Mouse (Mus musculus): ENCODE measurements around the gene Zp3.

Zp3 gene

DNA sequence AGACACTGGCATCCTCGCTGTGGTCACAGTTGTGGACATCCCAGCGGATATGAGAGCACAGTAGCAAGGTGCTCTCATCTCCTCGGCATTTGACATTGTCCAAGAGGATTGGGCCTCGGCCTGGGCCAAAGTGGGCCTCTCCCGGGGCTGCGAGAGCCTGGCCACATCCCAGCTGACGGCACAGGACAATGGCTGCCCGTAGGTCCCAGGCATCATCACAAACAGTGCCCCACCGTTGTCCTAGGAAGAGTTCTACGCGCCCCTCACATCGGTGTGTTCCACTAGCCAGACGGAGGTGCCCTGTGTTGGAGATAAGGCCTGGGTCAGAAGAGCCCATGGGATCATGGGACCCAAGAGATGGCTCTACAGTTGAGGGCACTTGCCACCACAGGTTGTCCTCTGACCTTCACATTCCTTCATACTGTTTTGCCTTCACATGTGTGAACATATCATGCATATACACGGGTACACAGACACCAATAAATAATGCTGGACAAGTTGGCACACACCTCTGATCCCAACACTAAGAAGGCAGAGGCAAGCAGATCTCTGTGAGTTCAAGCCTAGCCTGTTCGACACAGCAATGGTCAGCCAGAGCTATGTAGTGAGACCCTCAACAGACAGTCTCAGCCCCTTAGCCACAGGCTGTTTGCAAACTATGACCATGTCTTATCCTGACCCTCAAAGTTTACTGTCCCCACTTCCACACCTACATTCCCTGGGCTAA is 18.8 kb upstream of the Zp3 start:
- no peak for DNase-seq (ENCODE audit: low read depth, low spot score)

DNA sequence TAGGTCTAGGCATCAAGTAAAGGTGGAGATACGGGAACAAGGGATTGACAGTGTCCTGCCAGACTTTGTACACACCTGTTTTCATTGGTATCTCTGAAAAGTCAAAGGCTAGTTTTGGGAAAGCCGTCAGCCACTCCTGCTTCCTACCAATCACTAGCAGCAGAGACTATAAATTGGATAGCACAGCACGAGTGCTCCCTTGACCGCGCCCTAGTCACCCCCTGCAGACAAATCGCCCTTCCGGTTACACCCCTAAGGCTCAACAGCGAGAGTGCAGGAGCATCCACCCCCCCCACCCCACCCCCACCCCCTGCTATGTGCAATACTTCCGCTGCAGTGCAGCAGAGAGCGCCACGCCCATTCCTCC is 17.8 kb upstream of the Zp3 start:
- DNase-seq (ENCODE audit: low read depth, low spot score): no peak

GRCm38 (mm10) chr5:135962492-135963279 is 17.2 kb upstream of the Zp3 start:
- DNase-seq (ENCODE audit: low read depth, low spot score): peak; percentile 100

GRCm38 (mm10) chr5:135963280-135963627 is 16.6 kb upstream of the Zp3 start:
- DNase-seq (ENCODE audit: low read depth, low spot score): no peak

DNA sequence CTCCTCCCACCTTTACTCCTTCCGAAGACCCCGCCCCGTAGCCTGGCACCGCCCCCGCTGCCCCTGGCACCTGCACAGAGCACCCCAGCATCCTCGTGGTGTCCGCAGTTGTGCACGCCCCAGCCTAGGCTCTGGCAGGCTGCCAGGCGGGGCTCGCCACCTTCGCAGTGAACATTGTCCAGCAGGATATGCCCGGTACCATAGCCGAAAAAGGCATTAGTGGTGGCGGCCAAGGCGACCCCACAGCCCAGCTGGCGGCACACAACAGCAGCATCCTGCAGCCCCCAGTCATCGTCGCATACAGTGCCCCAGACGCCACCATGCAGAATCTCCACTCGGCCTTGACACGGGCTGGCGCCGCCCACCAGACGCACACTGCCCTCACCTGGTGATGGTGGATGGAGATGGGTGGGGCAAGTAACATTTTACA is 14.4 kb upstream of the Zp3 start:
- DNase-seq (ENCODE audit: low read depth, low spot score): peak; percentile 78

DNA sequence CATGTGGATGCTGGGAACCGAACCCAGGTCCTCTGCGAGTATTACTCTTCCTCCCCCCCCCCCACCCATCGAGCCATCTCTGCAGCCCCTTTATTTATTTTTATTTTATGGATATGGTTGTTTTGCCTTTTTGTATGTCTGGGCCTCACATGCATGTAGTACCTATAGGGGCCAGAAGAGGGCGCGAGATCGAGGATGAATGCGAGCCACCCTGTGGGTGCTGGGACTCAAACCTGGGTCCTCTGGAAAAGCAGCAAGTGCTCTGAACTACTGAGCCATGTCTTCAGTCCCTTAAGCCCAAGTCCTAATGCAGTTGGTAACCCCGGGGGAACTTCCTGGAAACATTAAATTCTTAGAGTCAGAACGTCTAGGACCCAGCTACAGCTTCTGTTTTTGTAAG is 13.0 kb upstream of the Zp3 start:
- DNase-seq (ENCODE audit: low read depth, low spot score): peak; percentile 60

DNA sequence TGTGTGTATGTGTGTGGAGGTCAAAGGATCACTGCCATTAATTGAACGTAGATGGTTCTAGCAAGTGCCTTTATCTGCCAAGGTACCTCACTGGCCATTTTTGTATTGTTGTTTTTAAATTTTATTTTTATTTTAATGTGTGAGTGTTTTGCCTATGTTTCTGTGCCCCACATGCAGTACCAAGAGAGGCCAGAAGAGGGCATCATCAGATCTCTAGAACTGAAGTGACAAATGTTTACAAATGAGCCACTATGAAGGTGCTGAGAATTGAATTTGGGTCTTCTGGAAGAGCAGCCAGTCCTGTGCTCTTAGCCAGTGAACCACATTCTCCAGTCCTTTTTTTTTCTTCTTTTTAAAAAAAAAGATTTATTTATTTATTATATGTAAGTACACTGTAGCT is 11.1 kb upstream of the Zp3 start:
- peak; percentile 73 for DNase-seq (ENCODE audit: low read depth, low spot score)

DNA sequence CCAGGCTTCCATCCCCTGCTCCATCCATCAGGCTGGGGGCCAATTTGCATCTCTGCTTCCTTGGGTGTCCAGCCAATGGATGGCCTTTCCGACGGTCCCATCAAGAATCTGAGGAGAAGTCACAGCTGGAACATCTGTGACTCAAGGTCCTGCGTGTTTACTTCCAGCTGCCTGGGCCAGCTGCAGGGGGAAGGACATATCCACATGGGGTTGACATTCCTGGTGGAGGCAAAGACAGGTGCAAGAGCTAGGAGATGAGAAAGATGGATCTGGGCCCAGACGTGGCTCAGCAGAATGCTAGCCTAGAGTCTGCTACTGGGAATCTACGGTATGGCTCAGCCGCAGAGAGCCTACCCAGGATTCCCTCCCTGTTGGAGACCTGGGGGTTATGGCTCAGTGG is 9.7 kb upstream of the Zp3 start:
- no peak for DNase-seq (ENCODE audit: low read depth, low spot score)

- DNase-seq (ENCODE audit: low read depth, low spot score): no peak
Measured at GRCm38 (mm10) chr5:135971876-135972275, 8.0 kb upstream of the Zp3 start.

- no peak for DNase-seq (ENCODE audit: low read depth, low spot score)
Measured at GRCm38 (mm10) chr5:135974365-135974764, 5.5 kb upstream of the Zp3 start, which contains the start of gene Ssc4d. Ssc4d (minus strand) TSS chr5:135974531.

- no peak for DNase-seq (ENCODE audit: low read depth, low spot score)
Measured at GRCm38 (mm10) chr5:135975893-135976668, 3.8 kb upstream of the Zp3 start.

GRCm38 (mm10) chr5:135979381-135979780 is 518 bp upstream of the Zp3 start:
- no peak for DNase-seq (ENCODE audit: low read depth, low spot score)

GRCm38 (mm10) chr5:135982398-135982797 is 2.5 kb downstream of the Zp3 start:
- DNase-seq (ENCODE audit: low read depth, low spot score): peak; percentile 55

DNA sequence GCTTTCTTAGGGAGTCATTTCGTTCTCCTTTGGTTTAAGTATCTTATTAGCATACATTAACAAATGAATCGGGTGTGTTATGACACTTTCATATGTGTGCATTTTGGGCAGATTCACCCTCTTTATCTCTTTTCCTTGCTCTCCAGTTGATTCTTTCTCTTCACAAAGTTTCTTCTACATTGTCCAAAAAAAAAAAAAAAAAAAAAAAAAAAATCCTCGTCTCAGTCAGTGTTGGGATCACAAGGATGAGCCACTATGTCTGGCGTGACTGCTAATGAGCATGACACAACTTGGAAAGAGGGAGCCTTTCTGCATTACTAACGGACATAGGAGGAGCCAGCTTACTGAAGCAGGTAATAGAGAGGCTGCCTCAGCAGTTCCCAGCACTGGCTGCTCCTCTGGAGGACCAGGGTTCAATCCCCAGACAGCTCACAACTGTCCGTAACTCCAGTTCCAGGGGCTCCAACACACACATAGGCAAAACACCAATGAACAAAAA is 4.7 kb downstream of the Zp3 start:
- DNase-seq (ENCODE audit: low read depth, low spot score): no peak

DNA sequence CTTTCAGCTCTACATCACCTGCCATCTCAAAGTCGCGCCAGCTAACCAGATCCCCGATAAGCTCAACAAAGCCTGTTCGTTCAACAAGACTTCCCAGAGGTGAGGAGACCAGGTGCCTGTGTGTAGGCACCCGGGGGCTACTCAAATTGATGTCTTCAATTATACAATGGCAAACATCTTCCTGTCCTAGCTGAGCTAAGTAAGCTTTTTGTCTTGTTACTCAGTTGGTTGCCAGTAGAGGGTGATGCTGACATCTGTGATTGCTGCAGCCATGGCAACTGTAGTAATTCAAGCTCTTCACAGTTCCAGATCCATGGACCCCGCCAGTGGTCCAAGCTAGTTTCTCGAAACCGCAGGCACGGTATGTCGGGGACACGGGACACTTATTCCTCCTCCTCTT is 7.3 kb downstream of the Zp3 start:
- DNase-seq (ENCODE audit: low read depth, low spot score): peak; percentile 58

DNA sequence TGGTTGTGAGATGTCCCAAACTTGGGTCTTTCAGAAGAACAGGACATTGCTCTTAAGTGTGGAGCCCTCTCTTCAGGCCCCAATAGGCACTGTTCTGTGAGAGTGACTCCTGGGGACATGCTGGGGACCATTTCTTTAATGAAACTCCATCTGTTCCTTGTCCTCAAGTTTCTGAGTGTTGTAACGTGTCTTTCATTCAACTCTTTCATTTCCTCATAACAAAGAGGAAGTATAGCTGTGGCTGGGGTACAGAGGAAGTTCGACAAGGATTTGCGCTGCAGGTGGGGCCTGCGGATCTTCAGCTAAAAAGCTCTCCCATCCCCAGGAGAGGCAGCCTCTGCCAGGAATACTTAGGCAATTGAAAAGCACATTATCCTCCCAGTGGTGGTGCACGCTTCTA is 10.7 kb downstream of the Zp3 start:
- DNase-seq (ENCODE audit: low read depth, low spot score): peak; percentile 88

GRCm38 (mm10) chr5:135993381-135993965 is 13.6 kb downstream of the Zp3 start:
- DNase-seq (ENCODE audit: low read depth, low spot score): peak; percentile 55

- DNase-seq (ENCODE audit: low read depth, low spot score): no peak
Measured at GRCm38 (mm10) chr5:135994335-135994724, 14.4 kb downstream of the Zp3 start.

DNA sequence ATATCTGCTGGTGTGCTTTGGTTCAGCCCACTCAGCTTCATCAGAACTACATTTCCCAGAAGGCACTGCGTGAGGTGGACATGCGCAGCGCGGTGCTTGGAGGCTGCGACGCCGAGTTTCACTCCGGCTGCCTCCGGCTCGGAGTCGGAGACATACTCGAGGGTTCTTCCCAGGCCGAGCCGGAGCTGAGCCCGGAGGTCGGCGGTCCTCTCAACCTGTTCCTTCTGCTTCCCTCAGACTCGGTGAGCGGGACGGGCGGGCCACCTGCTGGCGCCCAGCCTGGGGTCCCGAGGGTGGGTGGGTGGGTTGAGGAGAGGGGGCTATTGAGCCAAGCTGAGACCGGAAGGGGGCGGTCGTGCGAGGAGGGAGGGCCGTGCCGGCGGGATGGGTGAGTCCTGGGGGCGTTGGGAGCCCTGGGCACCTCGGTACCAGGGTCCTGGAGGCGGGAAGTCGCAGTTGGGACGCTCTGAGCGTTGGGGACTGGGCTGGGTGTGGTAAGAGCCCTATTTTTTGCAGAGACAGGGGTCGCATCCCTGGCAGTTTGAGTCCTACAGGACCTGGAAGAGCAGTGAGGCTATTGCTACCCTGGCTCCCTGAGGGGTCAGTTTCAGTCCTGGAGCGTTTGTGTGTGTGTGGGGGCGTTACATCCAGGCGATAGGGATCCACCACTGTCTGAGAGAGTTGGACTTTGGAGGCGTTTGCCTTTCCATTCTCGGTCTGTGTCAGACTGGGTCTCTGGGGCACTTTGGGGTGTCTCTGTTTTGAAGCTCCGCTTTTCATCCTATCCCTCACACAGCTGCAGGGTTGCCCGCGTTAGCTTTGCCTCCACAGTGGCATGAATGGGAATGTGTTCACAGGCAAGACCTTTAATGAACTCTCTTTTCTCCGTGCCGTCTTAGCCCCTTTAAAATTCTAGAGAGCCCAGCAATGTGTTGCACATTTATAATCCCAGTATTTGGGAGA is 15.1 kb downstream of the Zp3 start, which contains the start of gene Dtx2:
Dtx2 (plus strand) TSS at position 76 of the 963 bp plus-strand sequence.
- DNase-seq (ENCODE audit: low read depth, low spot score): peak; percentile 93

- DNase-seq (ENCODE audit: low read depth, low spot score): no peak
Measured at GRCm38 (mm10) chr5:135996162-135996561, 16.3 kb downstream of the Zp3 start.

- peak; percentile 82 for DNase-seq (ENCODE audit: low read depth, low spot score)
Measured at GRCm38 (mm10) chr5:136001222-136001621, 21.3 kb downstream of the Zp3 start.
